Mouse (Mus musculus) small intestine, adult 2 months (tissue): ENCODE measurements around the gene Rpp14.

ENCODE experiments used
- CTCF ChIP-seq: fragments of 200-500 bp; IDR thresholded peaks from 2 replicates; pipeline ENCODE4 v1.5.1; 2012; ENCODE audit warnings: low read depth, mild to moderate bottlenecking, control low read depth, inconsistent platforms, low read length, moderate library complexity, mixed read lengths; ENCODE audit not compliant: insufficient replicate concordance, insufficient read length; ENCODE audit errors: extremely low read depth
- POLR2A ChIP-seq: fragments of 200-500 bp; IDR thresholded peaks from 2 replicates; pipeline ENCODE4 v1.6.1; 2012; ENCODE audit warnings: low read depth, mild to moderate bottlenecking, control low read depth, inconsistent platforms, low read length, moderate library complexity

GRCm38 (mm10) chr14:8112036-8112435, 31.9 kb downstream of the Rpp14 start:
- TF ChIP-seq POLR2A (no peak), CTCF (no peak)
